In the genomic region with DNA sequence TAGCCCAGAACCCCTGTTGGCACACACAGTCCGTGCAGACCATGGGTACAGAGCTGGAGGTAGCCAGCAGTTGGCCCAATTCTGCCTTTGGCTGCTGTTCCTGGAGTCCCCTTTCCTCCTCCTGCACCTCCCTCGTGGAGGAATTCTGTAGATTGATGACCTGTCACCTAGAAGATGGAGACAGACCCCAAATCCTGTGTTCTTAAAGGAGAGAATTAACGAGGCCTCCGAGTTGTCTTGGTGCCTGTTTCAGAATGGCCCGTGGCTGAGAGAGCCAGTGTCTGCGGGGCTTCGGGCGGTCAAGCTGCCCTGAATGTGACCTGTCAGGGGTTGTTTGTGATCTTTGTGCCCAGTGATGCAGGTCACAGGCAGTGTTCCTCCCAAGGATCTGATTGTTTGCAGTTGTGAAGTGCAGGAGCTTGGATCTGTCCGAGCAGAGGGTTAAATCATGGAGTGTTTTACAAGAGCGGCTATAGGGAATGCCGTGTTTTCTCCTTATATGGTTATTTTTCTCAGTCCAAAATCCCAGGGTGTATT, we compare ENCODE assay signal across 13 mouse cellular contexts.
A peak's percentile ranks its signal among the peaks of the same experiment; 100 is the strongest.
DNase-seq lines count a peak whose midpoint lies in the region; ATAC-seq and TF ChIP-seq lines count a peak whose summit lies in the region.
"Had no signal": no experiment of that assay in that cellular context is flagged by ENCODE, and none has a peak within 500 bp of the region (broad histone marks: within the 10 kb centered on the region; RNA-seq: fewer than 3 reads in every experiment).

No protein-coding gene starts in this region.

- no peak for TF ChIP-seq EP300 in liver, postnatal 0 days (IDR thresholded peaks at IDR 0.05; ENCODE audit: low read depth)

- no peak overlapping the region for H3K4me3 ChIP-seq in kidney, embryonic 15.5 days (replicated peaks)
- H3K4me3 ChIP-seq in kidney, adult 2 months (ENCODE audit: insufficient read depth, low read depth, low read length): no peak overlapping the region
- no peak overlapping the region for H3K4me3 ChIP-seq in intestine, postnatal 0 days (ENCODE audit: low read depth, low read length)
- no peak overlapping the region for H3K4me3 ChIP-seq in stomach, embryonic 14.5 days (ENCODE audit: low read depth, low read length)
- no peak overlapping the region for H3K4me3 ChIP-seq in liver, postnatal 0 days (ENCODE audit: low read depth, low read length)
- H3K4me3 ChIP-seq: forebrain, embryonic 13.5 days; heart, adult 2 months; liver, embryonic 13.5 days; myocyte had no signal

- no peak for TF ChIP-seq POLR2A in kidney, adult 2 months (IDR thresholded peaks at IDR 0.05; ENCODE audit: low read depth, low read length)

- H3K4me1 ChIP-seq in kidney, embryonic 15.5 days: peaks cover 17% of the 10 kb centered on the region
- H3K4me1 ChIP-seq in kidney, adult 2 months (ENCODE audit: control insufficient read depth, insufficient read depth, low read length): no peaks in the 10 kb centered on the region
- no peaks in the 10 kb centered on the region for H3K4me1 ChIP-seq in intestine, postnatal 0 days (replicated peaks; ENCODE audit: control insufficient read depth, insufficient read depth, low read length)
- H3K4me1 ChIP-seq in stomach, embryonic 14.5 days (ENCODE audit: control insufficient read depth, insufficient read depth, low read length): peaks cover 12% of the 10 kb centered on the region; the same call in 1 of the 2 replicates
- H3K4me1 ChIP-seq in liver, postnatal 0 days (ENCODE audit: insufficient read depth): no peaks in the 10 kb centered on the region
- H3K4me1 ChIP-seq: forebrain, embryonic 13.5 days; liver, embryonic 13.5 days had no signal

- H3K27ac ChIP-seq in kidney, embryonic 15.5 days: peak overlapping the region; percentile 65
- H3K27ac ChIP-seq in kidney, adult 2 months (ENCODE audit: insufficient read depth, low read depth, low read length): no peak overlapping the region
- H3K27ac ChIP-seq in intestine, postnatal 0 days (ENCODE audit: low read depth, low read length): peak overlapping the region; percentile 41; the same call in 1 of the 2 replicates
- H3K27ac ChIP-seq in stomach, embryonic 14.5 days (ENCODE audit: low read length): peak overlapping the region; percentile 87
- H3K27ac ChIP-seq in liver, postnatal 0 days (ENCODE audit: low read depth): no peak overlapping the region
- H3K27ac ChIP-seq: forebrain, embryonic 13.5 days; heart, adult 2 months; liver, embryonic 13.5 days had no signal

- no peak for DNase-seq in kidney, adult 2 months
- DNase-seq in embryo, embryonic 11 days: peak; percentile 47
- DNase-seq in layer of hippocampus, postnatal 36 days: no peak
- DNase-seq in liver, postnatal 0 days: no peak
- DNase-seq: heart, adult 2 months; liver, embryonic 13.5 days; lung, postnatal 10 days had no signal

- TF ChIP-seq CTCF in kidney, adult 2 months (conservative IDR thresholded peaks at IDR 0.05; ENCODE audit: insufficient read depth, insufficient read length, low read depth, low read length): no peak
- no peak for TF ChIP-seq CTCF in intestine, postnatal 0 days (IDR thresholded peaks at IDR 0.05; ENCODE audit: low read depth)
- no peak for TF ChIP-seq CTCF in liver, postnatal 0 days (IDR thresholded peaks at IDR 0.05; ENCODE audit: low read depth)

- no peaks in the 10 kb centered on the region for H3K36me3 ChIP-seq in kidney, embryonic 15.5 days
- H3K36me3 ChIP-seq in kidney, adult 2 months (ENCODE audit: control insufficient read depth, insufficient read depth, low read length): no peaks in the 10 kb centered on the region
- H3K36me3 ChIP-seq in intestine, postnatal 0 days (ENCODE audit: control insufficient read depth, insufficient read depth): no peaks in the 10 kb centered on the region
- no peaks in the 10 kb centered on the region for H3K36me3 ChIP-seq in stomach, embryonic 14.5 days (ENCODE audit: control insufficient read depth, insufficient read depth, low read length)
- H3K36me3 ChIP-seq in liver, postnatal 0 days (replicated peaks; ENCODE audit: insufficient read depth, low read length): no peaks in the 10 kb centered on the region
- H3K36me3 ChIP-seq: liver, embryonic 13.5 days had no signal

- peak; percentile 81 for ATAC-seq in kidney, embryonic 15.5 days (replicated peaks; ENCODE audit: low FRiP score)
- no peak for ATAC-seq in intestine, postnatal 0 days
- ATAC-seq in stomach, embryonic 14.5 days (ENCODE audit: insufficient number of reproducible peaks, insufficient read depth, low FRiP score, low read depth): peak; percentile 49; the same call in 1 of the 2 replicates
- no peak for ATAC-seq in liver, postnatal 0 days
- ATAC-seq: forebrain, embryonic 13.5 days; hindbrain, embryonic 16.5 days had no signal

- H3K9ac ChIP-seq in kidney, embryonic 15.5 days: no peak overlapping the region
- H3K9ac ChIP-seq in intestine, postnatal 0 days (ENCODE audit: low read depth, low read length): no peak overlapping the region
- no peak overlapping the region for H3K9ac ChIP-seq in stomach, embryonic 14.5 days (replicated peaks; ENCODE audit: low read depth, low read length)
- H3K9ac ChIP-seq in liver, postnatal 0 days (replicated peaks): no peak overlapping the region
- H3K9ac ChIP-seq: forebrain, embryonic 13.5 days; liver, embryonic 13.5 days had no signal

- peak overlapping the region; percentile 7; the same call in 1 of the 2 replicates for H3K4me2 ChIP-seq in kidney, embryonic 15.5 days
- H3K4me2 ChIP-seq in intestine, postnatal 0 days (replicated peaks; ENCODE audit: low read depth): no peak overlapping the region
- no peak overlapping the region for H3K4me2 ChIP-seq in stomach, embryonic 14.5 days (replicated peaks; ENCODE audit: low read depth, low read length)
- no peak overlapping the region for H3K4me2 ChIP-seq in liver, postnatal 0 days (ENCODE audit: low read depth, low read length)
- H3K4me2 ChIP-seq: forebrain, embryonic 13.5 days; liver, embryonic 13.5 days had no signal

- no peaks in the 10 kb centered on the region for H3K27me3 ChIP-seq in kidney, embryonic 15.5 days
- no peaks in the 10 kb centered on the region for H3K27me3 ChIP-seq in kidney, adult 2 months (replicated peaks; ENCODE audit: control insufficient read depth, insufficient read depth, low read length)
- H3K27me3 ChIP-seq in intestine, postnatal 0 days (replicated peaks; ENCODE audit: control insufficient read depth, insufficient read depth, low read length): no peaks in the 10 kb centered on the region
- no peaks in the 10 kb centered on the region for H3K27me3 ChIP-seq in stomach, embryonic 14.5 days (ENCODE audit: control insufficient read depth, insufficient read depth, low read length)
- no peaks in the 10 kb centered on the region for H3K27me3 ChIP-seq in liver, postnatal 0 days (ENCODE audit: insufficient read depth, low read length)
- H3K27me3 ChIP-seq: forebrain, embryonic 13.5 days; liver, embryonic 13.5 days had no signal

- 12% methylated on average over 11 of the region's 11 CpGs for WGBS in kidney, embryonic 15.5 days
- WGBS in kidney, adult 2 months: 46% methylated on average over 11 of the region's 11 CpGs
- WGBS in intestine, postnatal 0 days: 47% methylated on average over 11 of the region's 11 CpGs
- WGBS in stomach, embryonic 14.5 days: 21% methylated on average over 11 of the region's 11 CpGs
- WGBS in liver, postnatal 0 days (ENCODE audit: insufficient replicate concordance): 65% methylated on average over 11 of the region's 11 CpGs

- no peaks in the 10 kb centered on the region for H3K9me3 ChIP-seq in kidney, embryonic 15.5 days (replicated peaks)
- no peaks in the 10 kb centered on the region for H3K9me3 ChIP-seq in intestine, postnatal 0 days (ENCODE audit: control insufficient read depth)
- no peaks in the 10 kb centered on the region for H3K9me3 ChIP-seq in stomach, embryonic 14.5 days (ENCODE audit: control insufficient read depth, low read depth, low read length)
- H3K9me3 ChIP-seq in liver, postnatal 0 days (ENCODE audit: low read length): no peaks in the 10 kb centered on the region
- H3K9me3 ChIP-seq: forebrain, embryonic 13.5 days; liver, embryonic 13.5 days had no signal

Comparison
In these comparisons a context has a peak if more than half of its experiments do, and no peak if none do; other contexts are left out.
1. H3K27ac ChIP-seq: peak in kidney, embryonic 15.5 days (single experiment), intestine, postnatal 0 days (single experiment) and stomach, embryonic 14.5 days (single experiment); none in kidney, adult 2 months (single experiment) and liver, postnatal 0 days (single experiment).
2. ATAC-seq: peak in kidney, embryonic 15.5 days (single experiment) and stomach, embryonic 14.5 days (single experiment); none in intestine, postnatal 0 days (single experiment) and liver, postnatal 0 days (single experiment).